Mouse (Mus musculus): ENCODE results near the gene Irak4. TPM values are rescaled to one million over a fixed set of nuclear protein-coding genes. Genes with fewer than 3 reads are reported as not detected.

The Irak4 gene
- polyA plus RNA-seq, 1 experiment from 2014 or later, result 6.1 TPM

GRCm38 (mm10) chr15:94544052-94544636 is 701 bp downstream of the Irak4 start:
- 38% methylated on average over 9 of the region's 9 CpGs for WGBS
- Histone ChIP-seq H3K9me3 (ENCODE audit: control insufficient read depth, low read length) (no peaks in the 10 kb centered on the region), H3K27me3 (replicated peaks; ENCODE audit: control insufficient read depth, insufficient read depth, low read length) (no peaks in the 10 kb centered on the region), H3K9ac (ENCODE audit: low read depth, low read length) (peak overlapping the region; percentile 74), H3K27ac (ENCODE audit: low read depth, low read length) (peak overlapping the region; percentile 55; the same call in 1 of the 2 replicates), H3K4me2 (peak overlapping the region; percentile 77), H3K4me1 (replicated peaks; ENCODE audit: control insufficient read depth, insufficient read depth, low read length) (no peaks in the 10 kb centered on the region), H3K4me3 (ENCODE audit: low read depth, low read length) (peak overlapping the region; percentile 84), H3K36me3 (ENCODE audit: control insufficient read depth, insufficient read depth, low read length) (no peaks in the 10 kb centered on the region)
- ATAC-seq (replicated peaks; ENCODE audit: low FRiP score), result no peak
- DNase-seq (ENCODE audit: low spot score), result no peak

- Histone ChIP-seq H3K4me3 (ENCODE audit: low read depth, low read length) (no peak overlapping the region), H3K9me3 (ENCODE audit: control insufficient read depth, low read length) (no peaks in the 10 kb centered on the region; the same call in 1 of the 2 replicates), H3K36me3 (ENCODE audit: control insufficient read depth, insufficient read depth, low read length) (no peaks in the 10 kb centered on the region), H3K4me2 (peak overlapping the region; percentile 31), H3K27me3 (replicated peaks; ENCODE audit: control insufficient read depth, insufficient read depth, low read length) (no peaks in the 10 kb centered on the region), H3K9ac (ENCODE audit: low read depth, low read length) (no peak overlapping the region), H3K4me1 (replicated peaks; ENCODE audit: control insufficient read depth, insufficient read depth, low read length) (no peaks in the 10 kb centered on the region), H3K27ac (ENCODE audit: low read depth, low read length) (no peak overlapping the region)
- WGBS, result 78% methylated on average over 4 of the region's 4 CpGs
- ATAC-seq (replicated peaks; ENCODE audit: low FRiP score), result no peak
- no peak for DNase-seq (ENCODE audit: low spot score)
These were observed 1.4 kb downstream of the Irak4 start for GRCm38 (mm10) chr15:94544844-94545243.

- Histone ChIP-seq H3K4me2 (no peak overlapping the region), H3K4me1 (replicated peaks; ENCODE audit: control insufficient read depth, insufficient read depth, low read length) (no peaks in the 10 kb centered on the region), H3K4me3 (ENCODE audit: low read depth, low read length) (no peak overlapping the region), H3K27ac (ENCODE audit: low read depth, low read length) (no peak overlapping the region), H3K27me3 (replicated peaks; ENCODE audit: control insufficient read depth, insufficient read depth, low read length) (no peaks in the 10 kb centered on the region), H3K36me3 (ENCODE audit: control insufficient read depth, insufficient read depth, low read length) (peaks cover 2% of the 10 kb centered on the region; the same call in 1 of the 2 replicates), H3K9me3 (ENCODE audit: control insufficient read depth, low read length) (no peaks in the 10 kb centered on the region; the same call in 1 of the 2 replicates), H3K9ac (ENCODE audit: low read depth, low read length) (no peak overlapping the region)
- ATAC-seq (replicated peaks; ENCODE audit: low FRiP score) (no peak), DNase-seq (ENCODE audit: low spot score) (no peak)
- 88% methylated on average over 9 of the region's 9 CpGs for WGBS
These were observed 10.1 kb downstream of the Irak4 start for GRCm38 (mm10) chr15:94553536-94553935.

GRCm38 (mm10) chr15:94557442-94557841 is 14.0 kb downstream of the Irak4 start:
- no peaks in the 10 kb centered on the region for H3K4me1 ChIP-seq (replicated peaks; ENCODE audit: control insufficient read depth, insufficient read depth, low read length)
- no peaks in the 10 kb centered on the region for H3K27me3 ChIP-seq (replicated peaks; ENCODE audit: control insufficient read depth, insufficient read depth, low read length)
- H3K36me3 ChIP-seq (ENCODE audit: control insufficient read depth, insufficient read depth, low read length), result no peaks in the 10 kb centered on the region
- DNase-seq (ENCODE audit: low spot score) (peak; percentile 57), ATAC-seq (replicated peaks; ENCODE audit: low FRiP score) (peak; percentile 70)
- no peak overlapping the region for H3K27ac ChIP-seq (ENCODE audit: low read depth, low read length)
- H3K4me3 ChIP-seq (ENCODE audit: low read depth, low read length), result no peak overlapping the region
- no peak overlapping the region for H3K4me2 ChIP-seq
- no peaks in the 10 kb centered on the region for H3K9me3 ChIP-seq (ENCODE audit: control insufficient read depth, low read length)
- H3K9ac ChIP-seq (ENCODE audit: low read depth, low read length), result no peak overlapping the region
- WGBS, result 28% methylated on average over 7 of the region's 7 CpGs

- no peaks in the 10 kb centered on the region for H3K4me1 ChIP-seq (replicated peaks; ENCODE audit: control insufficient read depth, insufficient read depth, low read length)
- no peaks in the 10 kb centered on the region for H3K36me3 ChIP-seq (ENCODE audit: control insufficient read depth, insufficient read depth, low read length)
- H3K4me3 ChIP-seq (ENCODE audit: low read depth, low read length), result no peak overlapping the region
- WGBS, result 74% methylated on average over 17 of the region's 17 CpGs
- H3K4me2 ChIP-seq, result no peak overlapping the region
- no peaks in the 10 kb centered on the region for H3K9me3 ChIP-seq (ENCODE audit: control insufficient read depth, low read length)
- H3K9ac ChIP-seq (ENCODE audit: low read depth, low read length), result no peak overlapping the region
- no peak for DNase-seq (ENCODE audit: low spot score)
- H3K27ac ChIP-seq (ENCODE audit: low read depth, low read length), result no peak overlapping the region
- no peaks in the 10 kb centered on the region for H3K27me3 ChIP-seq (replicated peaks; ENCODE audit: control insufficient read depth, insufficient read depth, low read length)
- no peak for ATAC-seq (replicated peaks; ENCODE audit: low FRiP score)
These were observed 15.6 kb downstream of the Irak4 start for GRCm38 (mm10) chr15:94558895-94559656.

- H3K4me1 ChIP-seq (replicated peaks; ENCODE audit: control insufficient read depth, insufficient read depth, low read length), result no peaks in the 10 kb centered on the region
- no peaks in the 10 kb centered on the region for H3K27me3 ChIP-seq (replicated peaks; ENCODE audit: control insufficient read depth, insufficient read depth, low read length)
- H3K9ac ChIP-seq (ENCODE audit: low read depth, low read length), result no peak overlapping the region
- WGBS, result 87% methylated on average over 2 of the region's 2 CpGs
- ATAC-seq (replicated peaks; ENCODE audit: low FRiP score), result no peak
- H3K27ac ChIP-seq (ENCODE audit: low read depth, low read length), result no peak overlapping the region
- no peaks in the 10 kb centered on the region for H3K36me3 ChIP-seq (ENCODE audit: control insufficient read depth, insufficient read depth, low read length)
- DNase-seq (ENCODE audit: low spot score), result no peak
- H3K9me3 ChIP-seq (ENCODE audit: control insufficient read depth, low read length), result no peaks in the 10 kb centered on the region
- H3K4me2 ChIP-seq, result no peak overlapping the region
- H3K4me3 ChIP-seq (ENCODE audit: low read depth, low read length), result no peak overlapping the region
These were observed 21.5 kb downstream of the Irak4 start for GRCm38 (mm10) chr15:94564909-94565308.

GRCm38 (mm10) chr15:94565854-94566253 is 22.4 kb downstream of the Irak4 start:
- WGBS, result 70% methylated on average over 9 of the region's 9 CpGs
- ATAC-seq (replicated peaks; ENCODE audit: low FRiP score), result peak; percentile 63; the same call in 1 of the 2 replicates

GRCm38 (mm10) chr15:94568496-94569182 is 25.2 kb downstream of the Irak4 start:
- Histone ChIP-seq H3K9ac (ENCODE audit: low read depth, low read length) (no peak overlapping the region), H3K27ac (ENCODE audit: low read depth, low read length) (no peak overlapping the region), H3K4me3 (ENCODE audit: low read depth, low read length) (no peak overlapping the region), H3K36me3 (ENCODE audit: control insufficient read depth, insufficient read depth, low read length) (no peaks in the 10 kb centered on the region), H3K27me3 (replicated peaks; ENCODE audit: control insufficient read depth, insufficient read depth, low read length) (no peaks in the 10 kb centered on the region), H3K4me2 (no peak overlapping the region), H3K9me3 (ENCODE audit: control insufficient read depth, low read length) (no peaks in the 10 kb centered on the region), H3K4me1 (replicated peaks; ENCODE audit: control insufficient read depth, insufficient read depth, low read length) (no peaks in the 10 kb centered on the region; the same call in 1 of the 2 replicates)
- ATAC-seq (replicated peaks; ENCODE audit: low FRiP score), result no peak
- 79% methylated on average over 10 of the region's 10 CpGs for WGBS
- no peak for DNase-seq (ENCODE audit: low spot score)

More at GRCm38 (mm10) chr15:94565854-94566253, 22.4 kb downstream of the Irak4 start:
- no peaks in the 10 kb centered on the region for H3K9me3 ChIP-seq (ENCODE audit: control insufficient read depth, low read length)
- no peak for DNase-seq (ENCODE audit: low spot score)
- H3K27me3 ChIP-seq (replicated peaks; ENCODE audit: control insufficient read depth, insufficient read depth, low read length), result no peaks in the 10 kb centered on the region
- no peak overlapping the region for H3K27ac ChIP-seq (ENCODE audit: low read depth, low read length)
- H3K4me1 ChIP-seq (replicated peaks; ENCODE audit: control insufficient read depth, insufficient read depth, low read length), result no peaks in the 10 kb centered on the region; the same call in 1 of the 2 replicates
- H3K4me3 ChIP-seq (ENCODE audit: low read depth, low read length), result no peak overlapping the region
- no peak overlapping the region for H3K9ac ChIP-seq (ENCODE audit: low read depth, low read length)
- H3K4me2 ChIP-seq, result no peak overlapping the region
- H3K36me3 ChIP-seq (ENCODE audit: control insufficient read depth, insufficient read depth, low read length), result no peaks in the 10 kb centered on the region
